Mouse (Mus musculus) testis, adult 2 months (tissue): ENCODE results near the gene Cux1.

ENCODE experiments used
- CTCF ChIP-seq: fragments of 200-500 bp; IDR thresholded peaks from 2 replicates; pipeline ENCODE4 v1.5.1; 2012; ENCODE audit warnings: low read depth, mild to moderate bottlenecking, inconsistent platforms, low read length, moderate library complexity; ENCODE audit not compliant: control insufficient read depth, insufficient read depth, insufficient replicate concordance
- POLR2A ChIP-seq: fragments of 200-500 bp; IDR thresholded peaks from 2 replicates; pipeline ENCODE4 v1.6.1; 2012; ENCODE audit warnings: low read depth, mild to moderate bottlenecking, inconsistent platforms, low read length, moderate library complexity; ENCODE audit not compliant: control insufficient read depth

GRCm38 (mm10) chr5:136479024-136479763 lies 88.1 kb downstream of the Cux1 start:
- TF ChIP-seq POLR2A (no peak), CTCF (no peak)
